Mouse (Mus musculus): Measurements from ENCODE around the gene Slc46a1. TPM values are rescaled to one million over a fixed set of nuclear protein-coding genes. Genes with fewer than 3 reads are reported as not detected.

Slc46a1 gene
- polyA plus RNA-seq, 1 experiment from 2014 or later, result 20.5 TPM

- peak; percentile 31 for DNase-seq
- peaks cover 18% of the 10 kb centered on the region for H3K4me1 ChIP-seq (ENCODE audit: insufficient read depth)
- H3K4me3 ChIP-seq (ENCODE audit: low read depth, low read length), result peak overlapping the region; percentile 51
- H3K27me3 ChIP-seq (ENCODE audit: insufficient read depth, low read length), result peaks cover 28% of the 10 kb centered on the region
- TF ChIP-seq CTCF (IDR thresholded peaks at IDR 0.05; ENCODE audit: low read depth) (no peak), EP300 (IDR thresholded peaks at IDR 0.05; ENCODE audit: low read depth) (no peak)
- ATAC-seq, result no peak
- no peak overlapping the region for H3K27ac ChIP-seq (ENCODE audit: low read depth)
- H3K36me3 ChIP-seq (replicated peaks; ENCODE audit: insufficient read depth, low read length), result no peaks in the 10 kb centered on the region
- H3K9me3 ChIP-seq (ENCODE audit: low read length), result no peaks in the 10 kb centered on the region
- WGBS (ENCODE audit: insufficient replicate concordance), result 1% methylated on average over 44 of the region's 44 CpGs
- no peak overlapping the region for H3K9ac ChIP-seq (replicated peaks)
- H3K4me2 ChIP-seq (ENCODE audit: low read depth, low read length), result peak overlapping the region; percentile 78
Measured at GRCm38 (mm10) chr11:78497071-78497541, 31.6 kb downstream of the Slc46a1 start.

DNA sequence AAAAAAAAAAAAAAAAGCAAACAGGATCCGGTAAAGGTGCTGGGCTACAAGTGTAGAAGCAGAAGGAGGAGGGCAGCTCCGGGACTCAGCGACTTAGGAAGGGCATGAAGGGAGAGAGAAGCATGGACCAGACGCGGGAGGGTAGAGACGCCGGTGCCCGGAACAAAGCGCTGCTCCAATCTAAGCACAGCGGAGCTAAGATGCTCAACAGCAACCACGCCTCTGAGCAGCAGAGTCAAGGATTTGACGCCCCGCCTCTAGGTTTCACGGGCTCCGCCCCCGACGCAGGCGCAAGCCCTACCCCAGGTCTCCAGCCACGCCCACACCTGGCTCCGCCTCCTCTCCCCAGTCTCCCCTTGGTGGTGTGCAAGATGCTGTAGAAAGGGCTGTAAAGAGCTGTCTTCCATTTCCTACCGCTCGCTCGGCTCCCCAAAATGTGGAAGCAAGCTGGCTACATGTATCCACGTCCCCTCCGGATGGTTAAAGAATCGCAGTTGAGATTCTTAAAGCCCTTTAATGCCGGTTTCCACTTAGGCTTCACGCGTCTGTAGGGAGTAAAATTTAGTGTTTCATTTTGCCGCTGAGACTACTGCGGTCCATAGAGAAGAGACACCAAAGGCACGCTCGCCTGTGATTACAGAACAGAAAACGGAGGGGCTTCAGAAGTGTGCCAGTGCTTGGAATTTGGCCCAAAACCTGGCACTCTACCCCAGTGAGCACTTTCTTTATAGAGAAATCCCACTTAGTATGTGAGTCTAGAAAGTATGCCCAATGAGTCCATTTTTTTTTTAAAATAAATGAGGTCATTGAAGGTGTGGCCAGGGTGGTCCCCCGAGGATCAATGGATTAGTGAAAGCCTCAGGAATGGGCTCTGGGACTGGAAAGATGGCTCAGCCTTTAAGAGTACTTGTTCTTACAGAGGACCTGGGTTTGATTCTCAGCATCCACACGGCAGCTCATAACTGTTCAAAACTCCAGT lies 32.3 kb downstream of the Slc46a1 start, which contains the start of gene Sarm1:
Gene Sarm1 (minus strand): TSS at position 211 of the 979 bp plus-strand sequence.
- H3K27ac ChIP-seq (ENCODE audit: low read depth), result peak within 1 kb of the TSS; percentile 86
- H3K4me3 ChIP-seq (ENCODE audit: low read depth, low read length), result peak within 1 kb of the TSS; percentile 53
- ATAC-seq (peak; percentile 76), DNase-seq (peak; percentile 96)
- H3K9ac ChIP-seq (replicated peaks), result peak within 1 kb of the TSS; percentile 26; the same call in 1 of the 2 replicates
- no peak for TF ChIP-seq CTCF (IDR thresholded peaks at IDR 0.05; ENCODE audit: low read depth)
- no peak for TF ChIP-seq EP300 (IDR thresholded peaks at IDR 0.05; ENCODE audit: low read depth)
- H3K36me3 ChIP-seq (replicated peaks; ENCODE audit: insufficient read depth, low read length), result no peaks in the 10 kb centered on the region
- peaks cover 20% of the 10 kb centered on the region for H3K4me1 ChIP-seq (ENCODE audit: insufficient read depth)
- H3K9me3 ChIP-seq (ENCODE audit: low read length), result no peaks in the 10 kb centered on the region
- H3K4me2 ChIP-seq (ENCODE audit: low read depth, low read length), result peak within 1 kb of the TSS; percentile 78
- WGBS (ENCODE audit: insufficient replicate concordance), result 3% methylated on average over 36 of the region's 36 CpGs
- peaks cover 28% of the 10 kb centered on the region for H3K27me3 ChIP-seq (ENCODE audit: insufficient read depth, low read length)

DNA sequence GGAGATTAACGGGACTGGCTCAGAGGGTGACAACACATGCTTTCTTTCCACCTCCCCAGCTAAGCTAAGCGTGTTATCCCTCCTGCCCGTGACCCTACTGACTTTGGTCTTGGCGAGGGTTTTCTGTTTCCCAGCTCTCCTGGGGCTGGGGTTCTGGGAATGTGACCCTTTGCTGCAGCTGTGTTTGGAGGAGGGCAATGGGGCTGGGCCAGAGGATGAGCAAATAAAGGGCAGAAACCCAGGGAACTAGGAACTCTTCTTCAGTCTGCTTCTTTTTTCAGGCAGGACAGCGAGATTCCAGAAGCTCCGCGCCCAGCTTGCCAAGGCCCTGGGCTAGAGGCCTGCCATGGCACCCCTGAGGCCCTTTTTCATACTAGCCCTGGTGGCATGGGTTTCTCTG lies 33.5 kb downstream of the Slc46a1 start, which contains the start of gene Vtn:
Gene Vtn (plus strand): TSS at position 88 of the 400 bp plus-strand sequence.
- Histone ChIP-seq H3K36me3 (replicated peaks; ENCODE audit: insufficient read depth, low read length) (no peaks in the 10 kb centered on the region), H3K9ac (replicated peaks) (peak within 1 kb of the TSS; percentile 59), H3K27ac (ENCODE audit: low read depth) (peak within 1 kb of the TSS; percentile 86), H3K9me3 (ENCODE audit: low read length) (no peaks in the 10 kb centered on the region), H3K4me1 (ENCODE audit: insufficient read depth) (peaks cover 23% of the 10 kb centered on the region), H3K4me2 (ENCODE audit: low read depth, low read length) (peak within 1 kb of the TSS; percentile 78), H3K4me3 (ENCODE audit: low read depth, low read length) (peak within 1 kb of the TSS; percentile 53), H3K27me3 (ENCODE audit: insufficient read depth, low read length) (peaks cover 28% of the 10 kb centered on the region)
- TF ChIP-seq CTCF (IDR thresholded peaks at IDR 0.05; ENCODE audit: low read depth) (no peak), EP300 (IDR thresholded peaks at IDR 0.05; ENCODE audit: low read depth) (no peak)
- DNase-seq, result peak; percentile 55
- peak; percentile 46 for ATAC-seq
- 42% methylated on average over 7 of the region's 7 CpGs for WGBS (ENCODE audit: insufficient replicate concordance)

DNA sequence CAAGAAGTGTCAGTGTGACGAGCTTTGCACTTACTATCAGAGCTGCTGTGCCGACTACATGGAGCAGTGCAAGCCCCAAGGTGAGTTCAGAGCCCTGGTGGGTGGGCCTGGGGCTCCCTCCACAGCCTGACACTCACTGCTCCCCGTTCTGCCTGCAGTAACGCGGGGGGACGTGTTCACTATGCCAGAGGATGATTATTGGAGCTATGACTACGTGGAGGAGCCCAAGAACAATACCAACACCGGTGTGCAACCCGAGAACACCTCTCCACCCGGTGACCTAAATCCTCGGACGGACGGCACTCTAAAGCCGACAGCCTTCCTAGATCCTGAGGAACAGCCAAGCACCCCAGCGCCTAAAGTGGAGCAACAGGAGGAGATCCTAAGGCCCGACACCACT lies 34.0 kb downstream of the Slc46a1 start:
- 34% methylated on average over 16 of the region's 16 CpGs for WGBS (ENCODE audit: insufficient replicate concordance)
- TF ChIP-seq CTCF (IDR thresholded peaks at IDR 0.05; ENCODE audit: low read depth), result no peak
- no peak for TF ChIP-seq EP300 (IDR thresholded peaks at IDR 0.05; ENCODE audit: low read depth)
- no peak for ATAC-seq
- H3K4me1 ChIP-seq (ENCODE audit: insufficient read depth), result peaks cover 23% of the 10 kb centered on the region
- no peaks in the 10 kb centered on the region for H3K9me3 ChIP-seq (ENCODE audit: low read length)
- peak overlapping the region; percentile 53 for H3K4me3 ChIP-seq (ENCODE audit: low read depth, low read length)
- H3K4me2 ChIP-seq (ENCODE audit: low read depth, low read length), result peak overlapping the region; percentile 78
- H3K9ac ChIP-seq (replicated peaks), result peak overlapping the region; percentile 59
- no peak for DNase-seq
- H3K27me3 ChIP-seq (ENCODE audit: insufficient read depth, low read length), result peaks cover 26% of the 10 kb centered on the region
- peak overlapping the region; percentile 86 for H3K27ac ChIP-seq (ENCODE audit: low read depth)
- H3K36me3 ChIP-seq (replicated peaks; ENCODE audit: insufficient read depth, low read length), result no peaks in the 10 kb centered on the region

DNA sequence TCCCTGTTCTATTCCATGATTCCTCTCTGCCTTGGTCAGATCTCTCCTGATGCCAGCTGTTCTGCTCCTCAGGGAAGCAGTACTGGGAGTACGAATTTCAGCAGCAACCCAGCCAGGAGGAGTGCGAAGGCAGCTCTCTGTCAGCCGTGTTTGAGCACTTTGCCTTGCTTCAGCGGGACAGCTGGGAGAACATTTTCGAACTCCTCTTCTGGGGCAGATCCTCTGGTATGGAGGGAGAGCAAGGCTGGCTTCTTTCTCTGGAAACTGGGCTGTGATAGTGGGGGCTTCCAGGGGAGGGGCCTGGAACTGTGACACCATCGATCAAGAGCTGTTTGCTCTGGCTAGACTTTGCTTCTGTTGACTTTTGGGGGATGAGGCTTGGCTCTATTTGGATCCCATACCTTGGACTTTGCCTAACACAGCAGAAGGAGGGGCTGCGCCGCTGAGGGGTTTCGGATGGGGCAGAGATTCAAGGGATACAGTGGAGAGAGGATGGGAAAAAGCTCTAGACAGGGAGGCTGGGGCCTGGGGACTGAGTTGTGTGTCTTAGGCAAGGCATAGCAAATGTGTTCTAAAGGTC lies 35.2 kb downstream of the Slc46a1 start:
- ATAC-seq (peak; percentile 83), DNase-seq (peak; percentile 59)
- no peaks in the 10 kb centered on the region for H3K9me3 ChIP-seq (ENCODE audit: low read length)
- peaks cover 21% of the 10 kb centered on the region for H3K27me3 ChIP-seq (ENCODE audit: insufficient read depth, low read length)
- peak overlapping the region; percentile 78 for H3K4me2 ChIP-seq (ENCODE audit: low read depth, low read length)
- peak overlapping the region; percentile 86 for H3K27ac ChIP-seq (ENCODE audit: low read depth)
- TF ChIP-seq CTCF (IDR thresholded peaks at IDR 0.05; ENCODE audit: low read depth) (no peak), EP300 (IDR thresholded peaks at IDR 0.05; ENCODE audit: low read depth) (peak; percentile 53; the same call in 1 of the 2 replicates)
- H3K4me1 ChIP-seq (ENCODE audit: insufficient read depth), result peaks cover 23% of the 10 kb centered on the region
- peak overlapping the region; percentile 53 for H3K4me3 ChIP-seq (ENCODE audit: low read depth, low read length)
- 56% methylated on average over 9 of the region's 9 CpGs for WGBS (ENCODE audit: insufficient replicate concordance)
- peak overlapping the region; percentile 59 for H3K9ac ChIP-seq (replicated peaks)
- no peaks in the 10 kb centered on the region for H3K36me3 ChIP-seq (replicated peaks; ENCODE audit: insufficient read depth, low read length)

DNA sequence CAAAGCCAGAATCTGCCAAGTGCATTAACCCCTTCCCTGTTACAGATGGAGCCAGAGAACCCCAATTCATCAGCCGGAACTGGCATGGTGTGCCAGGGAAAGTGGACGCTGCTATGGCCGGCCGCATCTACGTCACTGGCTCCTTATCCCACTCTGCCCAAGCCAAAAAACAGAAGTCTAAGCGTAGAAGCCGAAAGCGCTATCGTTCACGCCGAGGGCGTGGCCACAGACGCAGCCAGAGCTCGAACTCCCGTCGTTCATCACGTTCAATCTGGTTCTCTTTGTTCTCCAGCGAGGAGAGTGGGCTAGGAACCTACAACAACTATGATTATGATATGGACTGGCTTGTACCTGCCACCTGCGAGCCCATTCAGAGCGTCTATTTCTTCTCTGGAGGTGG lies 36.0 kb downstream of the Slc46a1 start:
- ATAC-seq (no peak), DNase-seq (no peak)
- H3K4me2 ChIP-seq (ENCODE audit: low read depth, low read length), result peak overlapping the region; percentile 65
- WGBS (ENCODE audit: insufficient replicate concordance), result 67% methylated on average over 20 of the region's 20 CpGs
- H3K4me1 ChIP-seq (ENCODE audit: insufficient read depth), result peaks cover 23% of the 10 kb centered on the region
- peak overlapping the region; percentile 61 for H3K27ac ChIP-seq (ENCODE audit: low read depth)
- peaks cover 13% of the 10 kb centered on the region for H3K27me3 ChIP-seq (ENCODE audit: insufficient read depth, low read length)
- no peak for TF ChIP-seq EP300 (IDR thresholded peaks at IDR 0.05; ENCODE audit: low read depth)
- TF ChIP-seq CTCF (IDR thresholded peaks at IDR 0.05; ENCODE audit: low read depth), result no peak
- H3K9me3 ChIP-seq (ENCODE audit: low read length), result no peaks in the 10 kb centered on the region
- H3K4me3 ChIP-seq (ENCODE audit: low read depth, low read length), result peak overlapping the region; percentile 53
- no peaks in the 10 kb centered on the region; the same call in 1 of the 2 replicates for H3K36me3 ChIP-seq (replicated peaks; ENCODE audit: insufficient read depth, low read length)
- H3K9ac ChIP-seq (replicated peaks), result 0 out of 2 replicates have a peak overlapping the region, but pooled peaks have one; percentile 44
